Mouse (Mus musculus) myocyte (in vitro differentiated cells): ENCODE results near the gene Wdr62. TPM values are rescaled to one million over a fixed set of nuclear protein-coding genes. Genes with fewer than 3 reads are reported as not detected.
A peak's percentile ranks its signal among the peaks of the same experiment; 100 is the strongest.
"Not testable (repeated sequence)": the region's sequence is repeated elsewhere in the genome, so short reads cannot be mapped to it uniquely, and the experiment has no call there.

Source experiments
- H3K27me3 ChIP-seq: one replicate; pipeline ENCODE4 v1.6.1; 2011; ENCODE audit not compliant: control insufficient read depth, insufficient read depth, insufficient read length
- H3K36me3 ChIP-seq: one replicate; pipeline ENCODE4 v1.6.1; 2011; ENCODE audit not compliant: control insufficient read depth, insufficient read depth
- H3K4me2 ChIP-seq: one replicate; pipeline ENCODE4 v1.6.1; 2011; ENCODE audit warnings: low read depth, control low read depth
- H3K4me3 ChIP-seq: one replicate; pipeline ENCODE4 v1.5.1; 2011; ENCODE audit warnings: mild to moderate bottlenecking, control low read depth, moderate library complexity
- H3K79me2 ChIP-seq: one replicate; pipeline ENCODE4 v1.6.1; 2011; ENCODE audit not compliant: control insufficient read depth, insufficient read depth
- H3ac ChIP-seq: one replicate; pipeline ENCODE4 v1.6.1; 2011; ENCODE audit not compliant: control insufficient read depth, insufficient read length
- CEBPB ChIP-seq: IDR thresholded peaks from 2 replicates; pipeline ENCODE4 v1.6.1; 2011; ENCODE audit warnings: mild to moderate bottlenecking, moderate library complexity; ENCODE audit not compliant: poor library complexity, insufficient read depth, severe bottlenecking
- E2F4 ChIP-seq: IDR thresholded peaks from one replicate; pipeline ENCODE4 v1.6.1; 2011; ENCODE audit warnings: mild to moderate bottlenecking, control low read depth, moderate library complexity; ENCODE audit not compliant: insufficient read depth
- MAX ChIP-seq: IDR thresholded peaks from one replicate; pipeline ENCODE4 v1.6.1; 2011; ENCODE audit warnings: low read depth, mild to moderate bottlenecking, control low read depth
- MYOD1 ChIP-seq, 3 experiments: IDR thresholded peaks; one replicate each; pipeline ENCODE4 v1.6.1; 2011; ENCODE audit warnings: control low read depth in 2 of 3, low read depth in 2 of 3, mild to moderate bottlenecking in 2 of 3, moderate library complexity in 1 of 3; ENCODE audit not compliant: insufficient read length in 2 of 3, control insufficient read depth in 1 of 3
- MYOG ChIP-seq, 3 experiments: IDR thresholded peaks; one replicate each; pipeline ENCODE4 v1.6.1; 2011; ENCODE audit warnings: control low read depth in 2 of 3, low read depth in 2 of 3, mild to moderate bottlenecking in 2 of 3; ENCODE audit not compliant: insufficient read length in 2 of 3, control insufficient read depth in 1 of 3, insufficient read depth in 1 of 3
- POLR2A ChIP-seq: IDR thresholded peaks from one replicate; pipeline ENCODE4 v1.6.1; 2011; ENCODE audit warnings: low read depth, mild to moderate bottlenecking, control low read depth, moderate library complexity; ENCODE audit not compliant: insufficient read length
- POLR2AphosphoS2 ChIP-seq: IDR thresholded peaks from one replicate; pipeline ENCODE4 v1.6.1; 2011; ENCODE audit warnings: low read depth, control low read depth; ENCODE audit not compliant: insufficient read length
- REST ChIP-seq: IDR thresholded peaks from one replicate; pipeline ENCODE4 v1.6.1; 2011; ENCODE audit warnings: mild to moderate bottlenecking, control low read depth, moderate library complexity; ENCODE audit not compliant: insufficient read depth, insufficient read length
- SRF ChIP-seq: IDR thresholded peaks from one replicate; pipeline ENCODE4 v1.6.1; 2011; ENCODE audit warnings: low read depth; ENCODE audit not compliant: control insufficient read depth, insufficient read length
- TCF12 ChIP-seq: IDR thresholded peaks from one replicate; pipeline ENCODE4 v1.6.1; 2011; ENCODE audit warnings: mild to moderate bottlenecking, control low read depth; ENCODE audit not compliant: poor library complexity, insufficient read depth, severe bottlenecking
- TCF3 ChIP-seq: IDR thresholded peaks from one replicate; pipeline ENCODE4 v1.6.1; 2011; ENCODE audit warnings: low read depth, control low read depth; ENCODE audit not compliant: insufficient read length
- USF1 ChIP-seq: IDR thresholded peaks from one replicate; pipeline ENCODE4 v1.6.1; 2011; ENCODE audit warnings: low read depth, mild to moderate bottlenecking, control low read depth, moderate library complexity
- polyA plus RNA-seq: library from polyadenylated mRNA; unstranded; fragments of >200 nt; fragmentation: generic; extraction: Trizol; gene quantifications from one replicate; pipeline ENCODE4 v1.2.1, GENCODE M21; 2012; ENCODE audit warnings: missing spikeins

Gene Wdr62
- polyA plus RNA-seq, 1 experiment: 5.0 TPM

DNA sequence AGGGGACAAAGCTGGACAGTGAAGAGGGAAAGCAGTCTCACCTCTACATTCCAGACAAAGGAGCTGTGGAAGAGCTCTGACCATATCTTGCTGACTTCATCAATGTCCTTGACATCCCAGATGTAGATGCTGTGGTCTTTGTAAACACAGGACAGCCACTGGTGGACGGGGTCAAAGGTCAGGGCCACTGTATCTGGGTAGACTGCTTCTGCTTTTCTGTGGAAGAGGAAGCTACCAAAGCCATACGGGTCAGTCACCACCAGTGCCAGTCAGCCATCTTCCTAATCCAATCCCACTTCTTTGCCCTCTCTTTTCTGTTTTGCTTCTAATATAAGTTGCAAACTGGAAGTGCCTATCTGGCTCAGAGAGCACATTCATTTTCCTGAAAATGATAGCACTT, 15.2 kb downstream of the Wdr62 start:
- Histone ChIP-seq H3K79me2 (no peaks in the 10 kb centered on the region), H3K4me3 (no peak overlapping the region), H3K27me3 (no peaks in the 10 kb centered on the region), H3K4me2 (no peak overlapping the region), H3ac (no peak overlapping the region), H3K36me3 (no peaks in the 10 kb centered on the region)
- no peak for TF ChIP-seq MYOG (IDR thresholded peaks at IDR 0.05; ENCODE audit: control insufficient read depth in 1 of 3, insufficient read depth in 1 of 3, insufficient read length in 2 of 3, low read depth in 2 of 3)
- TF ChIP-seq MAX: no peak
- no peak for TF ChIP-seq POLR2A
- TF ChIP-seq CEBPB: no peak
- no peak for TF ChIP-seq USF1
- TF ChIP-seq POLR2AphosphoS2: no peak
- TF ChIP-seq MYOD1 (IDR thresholded peaks at IDR 0.05; ENCODE audit: control insufficient read depth in 1 of 3, insufficient read length in 2 of 3, low read depth in 2 of 3): no peak
- TF ChIP-seq TCF12: no peak
- TF ChIP-seq E2F4: no peak
- no peak for TF ChIP-seq SRF
- TF ChIP-seq TCF3: no peak

DNA sequence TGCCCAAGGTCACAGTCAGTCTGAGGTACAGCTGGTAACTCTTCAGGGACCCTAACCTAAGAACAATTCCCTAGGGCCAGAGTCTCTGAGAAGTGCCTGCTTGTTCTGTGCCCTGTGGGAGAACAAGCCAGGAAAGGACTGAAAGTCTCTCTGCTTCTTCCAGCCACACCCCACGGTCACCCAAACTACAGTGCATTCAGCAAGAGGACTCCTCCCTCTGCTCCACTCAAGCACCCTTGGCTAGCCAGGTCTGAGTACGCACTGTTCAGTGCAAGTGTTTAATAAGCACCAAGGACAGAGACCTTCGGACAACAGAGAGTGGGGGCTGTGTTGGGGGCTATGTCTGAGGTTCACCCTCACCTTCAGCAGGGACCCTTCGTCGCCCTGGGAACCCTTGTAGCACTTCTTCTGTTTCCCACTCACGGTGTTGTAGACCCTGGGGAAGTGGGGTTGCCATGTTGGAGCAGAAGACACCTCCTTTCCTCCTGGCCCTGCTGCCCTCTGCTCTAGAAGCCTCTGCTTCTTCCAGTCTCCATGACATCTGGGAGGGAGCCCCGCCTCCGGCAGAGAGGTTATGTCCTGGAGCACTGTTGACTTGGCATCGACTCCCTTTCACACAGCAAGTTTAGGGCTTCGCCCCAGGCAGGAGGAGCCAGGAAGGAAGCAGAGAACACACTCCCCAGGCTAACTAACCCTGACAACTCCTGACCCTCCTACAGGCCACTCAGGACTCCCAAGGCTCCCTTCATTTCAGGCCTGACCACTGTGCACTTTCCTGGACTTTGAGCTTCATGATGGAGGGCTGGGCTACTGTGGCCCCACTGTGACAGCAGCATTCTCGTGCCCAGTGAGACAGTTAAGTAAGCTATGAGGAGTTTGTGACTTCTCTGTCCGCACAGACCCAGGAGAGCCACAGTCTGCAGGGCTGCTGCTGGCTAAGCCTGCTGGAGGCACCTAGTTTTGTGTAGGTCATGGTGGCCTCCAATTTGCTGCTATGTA, 28.0 kb downstream of the Wdr62 start:
- no peak overlapping the region for H3K4me2 ChIP-seq
- H3K4me3 ChIP-seq: no peak overlapping the region
- peaks cover 4% of the 10 kb centered on the region for H3K36me3 ChIP-seq
- H3K27me3 ChIP-seq: no peaks in the 10 kb centered on the region
- H3K79me2 ChIP-seq: no peaks in the 10 kb centered on the region
- TF ChIP-seq MAX (no peak), E2F4 (no peak), TCF3 (no peak), USF1 (no peak), MYOD1 (IDR thresholded peaks at IDR 0.05; ENCODE audit: control insufficient read depth in 1 of 3, insufficient read length in 2 of 3, low read depth in 2 of 3) (no peak), CEBPB (no peak), TCF12 (no peak), REST (no peak), MYOG (IDR thresholded peaks at IDR 0.05; ENCODE audit: control insufficient read depth in 1 of 3, insufficient read depth in 1 of 3, insufficient read length in 2 of 3, low read depth in 2 of 3) (no peak), POLR2AphosphoS2 (no peak), SRF (no peak), POLR2A (no peak)
- H3ac ChIP-seq: no peak overlapping the region

DNA sequence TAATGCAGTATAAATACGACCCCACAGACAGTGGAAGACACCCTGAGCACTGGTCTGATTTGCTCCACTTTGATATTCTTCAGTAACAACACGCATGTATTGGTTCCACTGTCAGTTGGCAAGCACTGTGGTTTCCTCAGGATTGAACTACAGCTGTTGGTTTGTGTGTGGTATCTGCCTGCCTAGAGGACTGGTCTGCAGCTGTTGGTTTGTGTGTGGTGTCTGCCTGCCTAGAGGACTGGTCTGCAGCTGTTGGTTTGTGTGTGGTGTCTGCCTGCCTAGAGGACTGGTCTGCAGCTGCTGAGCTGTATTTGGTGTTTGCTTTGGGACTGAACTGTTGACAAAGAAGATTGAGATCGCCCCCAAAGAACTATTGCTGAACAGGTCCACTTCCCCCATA, 42.8 kb downstream of the Wdr62 start:
- H3ac ChIP-seq, H3K27me3 ChIP-seq, H3K4me2 ChIP-seq, H3K79me2 ChIP-seq, H3K4me3 ChIP-seq, H3K36me3 ChIP-seq: not testable (repeated sequence)
- TF ChIP-seq TCF12: peak; percentile 73
- peak; percentile 55 to 68 (median 65) for TF ChIP-seq MYOG (IDR thresholded peaks at IDR 0.05; ENCODE audit: control insufficient read depth in 1 of 3, insufficient read depth in 1 of 3, insufficient read length in 2 of 3, low read depth in 2 of 3)
- TF ChIP-seq MYOD1 (IDR thresholded peaks at IDR 0.05; ENCODE audit: control insufficient read depth in 1 of 3, insufficient read length in 2 of 3, low read depth in 2 of 3): peak in 2 of 3 experiments; percentile 59 to 74

DNA sequence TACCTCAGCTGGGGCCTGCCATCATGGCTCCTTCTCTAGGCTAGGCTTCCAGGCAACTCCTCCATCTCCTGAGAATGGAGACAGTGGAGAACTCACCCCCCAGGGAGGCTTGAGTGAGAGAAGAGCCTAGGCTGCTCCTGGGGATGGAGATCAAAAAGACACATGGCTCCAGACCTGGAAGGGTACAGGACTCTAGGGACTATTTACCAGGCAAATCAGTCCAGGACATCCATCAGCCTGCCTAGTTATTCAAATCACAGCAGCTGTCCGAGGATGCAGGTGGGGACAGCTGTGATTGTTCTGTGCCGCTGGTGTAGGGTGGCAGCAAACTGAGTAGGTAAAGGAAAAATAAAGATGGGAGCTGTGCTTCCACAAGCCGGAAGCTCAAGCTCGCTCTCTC, 44.6 kb downstream of the Wdr62 start, which contains the start of gene Ovol3:
TSS of gene Ovol3 (minus strand) at position 101 of the 400 bp plus-strand sequence.
- Histone ChIP-seq H3K4me2 (no peak within 1 kb of the TSS), H3K4me3 (no peak within 1 kb of the TSS), H3K27me3 (no peaks in the 10 kb centered on the region), H3K79me2 (peaks cover 6% of the 10 kb centered on the region), H3K36me3 (no peaks in the 10 kb centered on the region), H3ac (no peak within 1 kb of the TSS)
- TF ChIP-seq POLR2A (no peak), TCF3 (no peak), USF1 (no peak), REST (no peak), TCF12 (no peak), MYOD1 (IDR thresholded peaks at IDR 0.05; ENCODE audit: control insufficient read depth in 1 of 3, insufficient read length in 2 of 3, low read depth in 2 of 3) (no peak), E2F4 (no peak), SRF (no peak), MAX (no peak), MYOG (IDR thresholded peaks at IDR 0.05; ENCODE audit: control insufficient read depth in 1 of 3, insufficient read depth in 1 of 3, insufficient read length in 2 of 3, low read depth in 2 of 3) (no peak), CEBPB (no peak)

DNA sequence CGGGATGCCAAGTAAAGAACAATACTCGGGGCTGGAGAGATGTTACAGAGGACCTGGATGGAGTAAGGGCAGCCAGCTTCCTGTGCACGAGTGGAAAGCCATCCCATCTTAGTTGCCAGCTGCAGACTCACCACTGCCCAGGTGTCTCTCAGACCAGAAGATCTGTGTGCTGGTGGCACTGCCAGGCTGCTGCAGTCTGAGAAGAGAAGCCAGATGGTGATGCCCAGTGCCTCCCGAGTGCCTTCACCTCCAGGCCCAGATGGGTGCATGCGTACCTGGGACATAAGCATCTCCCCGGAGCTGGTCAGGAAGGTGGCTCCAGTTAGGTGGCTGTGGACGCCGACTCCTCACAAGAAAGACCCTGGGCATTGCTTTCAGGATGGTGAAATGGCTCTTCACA, 45.1 kb downstream of the Wdr62 start:
- Histone ChIP-seq H3K4me2 (no peak overlapping the region), H3K4me3 (no peak overlapping the region), H3K36me3 (no peaks in the 10 kb centered on the region), H3K27me3 (no peaks in the 10 kb centered on the region), H3ac (no peak overlapping the region), H3K79me2 (peaks cover 8% of the 10 kb centered on the region)
- TF ChIP-seq POLR2AphosphoS2: peak; percentile 35
- TF ChIP-seq E2F4: no peak
- TF ChIP-seq MAX: no peak
